Mouse (Mus musculus) ES-E14 (cell line): ENCODE data around the gene Myo16. TPM values are rescaled to one million over a fixed set of nuclear protein-coding genes. Genes with fewer than 3 reads are reported as not detected.

ENCODE experiments used
- DNase-seq: peaks from one replicate; pipeline ENCODE4 v3.0.0-alpha.2; 2013; ENCODE audit warnings: low read depth, low spot score
- H3K27ac ChIP-seq: 2 replicates; pipeline ENCODE4 v1.5.1; 2012; ENCODE audit warnings: low read depth, mild to moderate bottlenecking, low read length, moderate library complexity, mixed read lengths; ENCODE audit not compliant: poor library complexity, insufficient read depth, severe bottlenecking
- H3K36me3 ChIP-seq: 2 replicates; pipeline ENCODE4 v1.6.1; 2012; ENCODE audit warnings: mild to moderate bottlenecking, low read length, moderate library complexity, mixed read lengths; ENCODE audit not compliant: control insufficient read depth, poor library complexity, insufficient read depth, severe bottlenecking
- H3K4me1 ChIP-seq, 2 experiments: fragments of 150-350 bp in 1 of 2; sonication (generic) in 1 of 2; 2 replicates each; pipeline ENCODE4 v1.6.1; 2012; ENCODE audit warnings: low read length in 2 of 2, mild to moderate bottlenecking in 1 of 2, mixed read lengths in 1 of 2; ENCODE audit not compliant: control insufficient read depth in 2 of 2, insufficient read depth in 2 of 2, poor library complexity in 1 of 2
- H3K4me3 ChIP-seq, 2 experiments: fragments of 150-350 bp in 1 of 2; sonication (generic) in 1 of 2; 2 replicates each; pipeline ENCODE4 v1.5.1; 2012; ENCODE audit warnings: low read length in 2 of 2, low read depth in 1 of 2, mild to moderate bottlenecking in 1 of 2, mixed read lengths in 1 of 2; ENCODE audit not compliant: insufficient read depth in 1 of 2, poor library complexity in 1 of 2, severe bottlenecking in 1 of 2
- H3K9ac ChIP-seq: 2 replicates; pipeline ENCODE4 v1.6.1; 2012; ENCODE audit warnings: low read depth, mild to moderate bottlenecking, low read length, mixed read lengths; ENCODE audit not compliant: poor library complexity, insufficient read depth, severe bottlenecking
- H3K9me3 ChIP-seq: fragments of 150-350 bp; sonication (generic); 2 replicates; pipeline ENCODE4 v1.6.1; 2012; ENCODE audit warnings: low read depth, mild to moderate bottlenecking, low read length; ENCODE audit not compliant: control insufficient read depth, insufficient read depth
- CHD2 ChIP-seq: IDR thresholded peaks from 2 replicates; pipeline ENCODE4 v1.6.1; 2014; ENCODE audit warnings: mild to moderate bottlenecking, low read depth, low read length, inconsistent platforms
- HCFC1 ChIP-seq: IDR thresholded peaks from 2 replicates; pipeline ENCODE4 v1.6.1; 2012; ENCODE audit warnings: low read length, inconsistent platforms, borderline replicate concordance; ENCODE audit not compliant: insufficient read depth
- MAFK ChIP-seq: IDR thresholded peaks from 2 replicates; pipeline ENCODE4 v1.6.1; 2014; ENCODE audit warnings: mild to moderate bottlenecking, low read depth, low read length, inconsistent platforms; ENCODE audit not compliant: insufficient read depth
- ZC3H11A ChIP-seq: IDR thresholded peaks from 2 replicates; pipeline ENCODE4 v1.6.1; 2012; ENCODE audit warnings: low read depth, mild to moderate bottlenecking, inconsistent platforms, low read length, borderline replicate concordance
- ZNF384 ChIP-seq: IDR thresholded peaks from 2 replicates; pipeline ENCODE4 v1.6.1; 2012; ENCODE audit warnings: low read depth, low read length, inconsistent platforms
- in situ Hi-C, 2 experiments: fragments of 600-800 bp; cut with MboI; formaldehyde crosslinking; loops; one replicate each; pipeline ENCODE4 v1.15.1; 2025; ENCODE audit warnings: low sequenced_read_pairs in 2 of 2, inconsistent platforms in 1 of 2; ENCODE audit not compliant: unreplicated experiment in 2 of 2
- total RNA-seq: library from RNA; depleted of rRNA; stranded (reverse); fragments of 300-350 nt; gene quantifications from 2 replicates; pipeline ENCODE4 v1.2.3, GENCODE M21; 2012

The Myo16 gene
- total RNA-seq, 1 experiment: 0.09 TPM

GRCm38 (mm10) chr8:10300797-10301196 lies 147.1 kb downstream of the Myo16 start:
- H3K36me3 ChIP-seq: no peaks in the 10 kb centered on the region
- TF ChIP-seq CHD2 (no peak), MAFK (no peak)
- no peaks in the 10 kb centered on the region for H3K4me1 ChIP-seq
- no peak overlapping the region for H3K9ac ChIP-seq
- H3K27ac ChIP-seq: no peak overlapping the region
- no peak for DNase-seq
- H3K9me3 ChIP-seq: no peaks in the 10 kb centered on the region
- H3K4me3 ChIP-seq: no peak overlapping the region
- in situ Hi-C loops: loop anchor here in 1 of 2 experiments (10.0 kb wide), 1 partner anchor 256 kb away; no protein-coding TSS in a partner anchor

- no peaks in the 10 kb centered on the region for H3K4me1 ChIP-seq
- no peak overlapping the region for H3K9ac ChIP-seq
- in situ Hi-C loops: loop anchor here in 1 of 2 experiments (10.0 kb wide), 1 partner anchor 258 kb away; no protein-coding TSS in a partner anchor
- H3K4me3 ChIP-seq: no peak overlapping the region
- TF ChIP-seq MAFK (no peak), ZNF384 (no peak), HCFC1 (no peak), ZC3H11A (no peak), CHD2 (no peak)
- H3K36me3 ChIP-seq: no peaks in the 10 kb centered on the region
- DNase-seq: no peak
- H3K9me3 ChIP-seq: no peaks in the 10 kb centered on the region
- H3K27ac ChIP-seq: no peak overlapping the region
These were observed 149.3 kb downstream of the Myo16 start for GRCm38 (mm10) chr8:10303061-10303460.

GRCm38 (mm10) chr8:10303992-10304391 lies 150.3 kb downstream of the Myo16 start:
- H3K4me3 ChIP-seq: no peak overlapping the region
- H3K4me1 ChIP-seq: no peaks in the 10 kb centered on the region
- no peaks in the 10 kb centered on the region for H3K9me3 ChIP-seq
- H3K36me3 ChIP-seq: no peaks in the 10 kb centered on the region
- no peak overlapping the region for H3K9ac ChIP-seq
- no peak overlapping the region for H3K27ac ChIP-seq
- in situ Hi-C loops: loop anchor here in 1 of 2 experiments (10.0 kb wide), 1 partner anchor 259 kb away; no protein-coding TSS in a partner anchor
- TF ChIP-seq CHD2 (no peak), HCFC1 (no peak), MAFK (no peak), ZC3H11A (no peak), ZNF384 (no peak)
- no peak for DNase-seq

- Histone ChIP-seq H3K4me1 (no peaks in the 10 kb centered on the region), H3K9ac (no peak overlapping the region), H3K36me3 (no peaks in the 10 kb centered on the region), H3K27ac (no peak overlapping the region), H3K9me3 (no peaks in the 10 kb centered on the region), H3K4me3 (no peak overlapping the region)
- TF ChIP-seq HCFC1: no peak
- TF ChIP-seq CHD2: no peak
- no peak for TF ChIP-seq ZC3H11A
- no peak for TF ChIP-seq ZNF384
- no peak for TF ChIP-seq MAFK
- DNase-seq: no peak
- in situ Hi-C loops: loop anchor here in 1 of 2 experiments (10.0 kb wide), 1 partner anchor 260 kb away; no protein-coding TSS in a partner anchor
These were observed 151.0 kb downstream of the Myo16 start for GRCm38 (mm10) chr8:10304721-10305120.

- Histone ChIP-seq H3K4me1 (no peaks in the 10 kb centered on the region), H3K36me3 (no peaks in the 10 kb centered on the region), H3K27ac (no peak overlapping the region), H3K4me3 (no peak overlapping the region), H3K9me3 (no peaks in the 10 kb centered on the region), H3K9ac (no peak overlapping the region)
- in situ Hi-C loops: loop anchor here in 1 of 2 experiments (10.0 kb wide), 1 partner anchor 263 kb away; no protein-coding TSS in a partner anchor
- no peak for DNase-seq
- TF ChIP-seq CHD2 (no peak), ZC3H11A (no peak), ZNF384 (no peak), HCFC1 (no peak), MAFK (no peak)
These were observed 153.6 kb downstream of the Myo16 start for GRCm38 (mm10) chr8:10307345-10307744.
